Mouse (Mus musculus) ES-Bruce4 (cell line): Measurements from ENCODE around the gene Slc6a5. TPM values are rescaled to one million over a fixed set of nuclear protein-coding genes. Genes with fewer than 3 reads are reported as not detected.

Source experiments
- H3K27ac ChIP-seq: 2 replicates; pipeline ENCODE4 v1.5.1; 2012; ENCODE audit warnings: low read length, inconsistent platforms; ENCODE audit not compliant: insufficient read depth
- H3K27me3 ChIP-seq: 2 replicates; pipeline ENCODE4 v1.6.1; 2012; ENCODE audit warnings: mild to moderate bottlenecking, low read length, inconsistent platforms; ENCODE audit not compliant: control insufficient read depth, poor library complexity, insufficient read depth, severe bottlenecking
- H3K36me3 ChIP-seq: 2 replicates; pipeline ENCODE4 v1.6.1; 2012; ENCODE audit warnings: inconsistent platforms, mild to moderate bottlenecking, low read length, moderate library complexity; ENCODE audit not compliant: control insufficient read depth, poor library complexity, insufficient read depth, severe bottlenecking
- H3K4me1 ChIP-seq: one replicate; pipeline ENCODE4 v1.8.1; 2011; ENCODE audit warnings: low read length; ENCODE audit not compliant: control insufficient read depth, insufficient read depth
- H3K4me3 ChIP-seq: 2 replicates; pipeline ENCODE4 v1.5.1; 2011; ENCODE audit warnings: low read depth, mild to moderate bottlenecking, low read length
- H3K9ac ChIP-seq: 2 replicates; pipeline ENCODE4 v1.6.1; 2012; ENCODE audit warnings: low read depth, mild to moderate bottlenecking, inconsistent platforms; ENCODE audit not compliant: poor library complexity, severe bottlenecking
- H3K9me3 ChIP-seq: replicated peaks from 2 replicates; pipeline ENCODE4 v1.6.1; 2012; ENCODE audit warnings: mild to moderate bottlenecking, low read length, inconsistent platforms; ENCODE audit not compliant: control insufficient read depth, poor library complexity, insufficient read depth, severe bottlenecking
- CTCF ChIP-seq: IDR thresholded peaks from one replicate; pipeline ENCODE4 v1.8.1; 2011; ENCODE audit warnings: low read depth, low read length
- EP300 ChIP-seq: IDR thresholded peaks from 2 replicates; pipeline ENCODE4 v1.6.1; 2011; ENCODE audit warnings: low read depth, low read length; ENCODE audit not compliant: insufficient read depth
- POLR2A ChIP-seq: IDR thresholded peaks from one replicate; pipeline ENCODE4 v1.8.1; 2011; ENCODE audit warnings: low read length; ENCODE audit not compliant: insufficient read depth
- polyA plus RNA-seq: library from polyadenylated mRNA; stranded (reverse); fragments of >200 nt; gene quantifications from 2 replicates; pipeline ENCODE4 v1.2.4, GENCODE M21; 2011; ENCODE audit warnings: low read depth; ENCODE audit not compliant: missing spikeins, insufficient read depth, insufficient read length

Slc6a5 gene
- polyA plus RNA-seq, 1 experiment, result not detected

DNA sequence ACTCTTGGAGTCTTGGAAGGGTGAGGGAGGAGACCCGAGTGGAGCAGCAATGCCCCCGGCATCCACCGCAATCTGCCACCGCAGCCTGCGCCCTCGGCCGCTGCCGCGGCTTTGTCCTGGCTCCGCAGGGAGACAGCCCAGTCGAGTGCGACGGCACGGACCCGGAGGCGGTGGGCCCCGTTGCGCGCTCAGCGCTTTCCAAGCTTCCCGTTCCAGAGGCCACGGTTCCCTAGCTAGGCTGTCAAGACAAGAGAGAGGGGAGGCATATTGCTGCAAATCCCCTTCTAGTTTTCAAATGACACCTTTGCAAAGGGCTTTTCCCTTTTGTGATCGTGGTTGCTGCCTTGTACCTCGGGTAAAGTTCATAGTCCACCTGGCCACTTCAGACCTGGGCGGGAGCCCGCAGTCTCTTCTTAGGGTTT is 945 bp upstream of the Slc6a5 start:
- H3K36me3 ChIP-seq, result no peaks in the 10 kb centered on the region
- H3K9ac ChIP-seq, result no peak overlapping the region
- TF ChIP-seq EP300, result no peak
- TF ChIP-seq POLR2A, result no peak
- no peak for TF ChIP-seq CTCF
- H3K27me3 ChIP-seq, result peaks cover 12% of the 10 kb centered on the region
- no peaks in the 10 kb centered on the region for H3K4me1 ChIP-seq
- peak overlapping the region; percentile 44 for H3K4me3 ChIP-seq
- H3K27ac ChIP-seq, result no peak overlapping the region
- no peaks in the 10 kb centered on the region for H3K9me3 ChIP-seq

- Histone ChIP-seq H3K27ac (no peak overlapping the region), H3K9me3 (no peaks in the 10 kb centered on the region)
These were observed 415 bp downstream of the Slc6a5 start for GRCm38 (mm10) chr7:49910361-49910760.

DNA sequence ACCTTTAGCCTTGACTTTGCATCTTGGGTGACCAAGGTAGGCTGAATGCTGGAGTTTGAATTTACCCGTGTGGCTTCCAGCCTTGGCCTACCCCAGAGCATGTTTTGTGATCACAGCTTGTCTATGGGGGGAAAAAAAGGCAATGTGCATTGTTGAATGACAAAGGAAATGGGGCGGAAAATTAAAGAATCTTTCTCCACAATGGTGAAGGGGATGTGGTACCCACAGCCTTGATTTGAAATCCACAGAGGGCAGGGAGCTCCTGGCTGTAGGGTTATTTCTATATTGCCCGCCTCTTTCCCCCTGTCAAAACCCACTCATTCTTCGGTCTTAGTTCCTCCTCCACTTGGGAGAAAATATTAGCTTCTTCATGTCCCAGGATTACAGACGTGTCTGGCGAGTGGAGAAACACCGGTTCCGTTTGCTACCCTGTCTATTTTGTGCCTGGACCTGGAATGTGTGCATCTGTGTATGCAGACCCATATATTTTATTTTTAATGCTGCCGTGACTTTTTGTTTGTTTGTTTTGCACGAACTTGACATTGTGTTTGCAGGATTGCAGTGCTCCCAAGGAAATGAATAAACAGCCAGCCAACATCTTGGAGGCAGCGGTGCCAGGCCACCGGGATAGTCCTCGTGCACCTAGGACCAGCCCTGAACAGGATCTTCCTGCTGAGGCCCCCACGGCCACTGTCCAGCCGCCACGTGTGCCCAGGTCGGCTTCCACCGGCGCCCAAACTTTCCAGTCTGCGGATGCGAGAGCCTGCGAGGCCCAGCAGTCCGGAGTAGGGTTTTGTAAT is 1.4 kb downstream of the Slc6a5 start:
- Histone ChIP-seq H3K4me1 (no peaks in the 10 kb centered on the region), H3K4me3 (0 out of 2 replicates have a peak overlapping the region, but pooled peaks have one; percentile 47), H3K9me3 (no peaks in the 10 kb centered on the region), H3K36me3 (no peaks in the 10 kb centered on the region), H3K9ac (no peak overlapping the region), H3K27me3 (peaks cover 12% of the 10 kb centered on the region), H3K27ac (no peak overlapping the region)
- no peak for TF ChIP-seq EP300

More at GRCm38 (mm10) chr7:49910361-49910760, 415 bp downstream of the Slc6a5 start:
- peaks cover 12% of the 10 kb centered on the region for H3K27me3 ChIP-seq
- H3K36me3 ChIP-seq, result no peaks in the 10 kb centered on the region
- no peak overlapping the region for H3K9ac ChIP-seq
- no peak overlapping the region for H3K4me3 ChIP-seq
- no peak for TF ChIP-seq CTCF
- no peak for TF ChIP-seq EP300
- no peak for TF ChIP-seq POLR2A
- no peaks in the 10 kb centered on the region for H3K4me1 ChIP-seq

DNA sequence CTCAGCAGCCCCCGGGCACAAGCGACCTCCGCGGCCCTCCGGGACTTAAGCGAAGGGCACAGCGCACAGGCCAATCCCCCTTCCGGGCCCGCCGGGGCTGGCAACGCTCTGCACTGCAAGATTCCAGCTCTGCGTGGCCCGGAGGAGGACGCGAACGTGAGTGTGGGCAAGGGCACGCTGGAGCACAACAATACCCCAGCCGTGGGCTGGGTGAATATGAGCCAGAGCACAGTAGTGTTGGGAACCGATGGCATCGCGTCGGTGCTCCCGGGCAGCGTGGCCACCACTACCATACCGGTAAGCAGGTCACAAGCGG is 2.0 kb downstream of the Slc6a5 start:
- TF ChIP-seq CTCF (no peak), POLR2A (no peak), EP300 (no peak)
- Histone ChIP-seq H3K27ac (no peak overlapping the region), H3K9me3 (no peaks in the 10 kb centered on the region), H3K36me3 (no peaks in the 10 kb centered on the region), H3K4me3 (peak overlapping the region; percentile 47), H3K27me3 (peaks cover 12% of the 10 kb centered on the region), H3K4me1 (no peaks in the 10 kb centered on the region), H3K9ac (no peak overlapping the region)

DNA sequence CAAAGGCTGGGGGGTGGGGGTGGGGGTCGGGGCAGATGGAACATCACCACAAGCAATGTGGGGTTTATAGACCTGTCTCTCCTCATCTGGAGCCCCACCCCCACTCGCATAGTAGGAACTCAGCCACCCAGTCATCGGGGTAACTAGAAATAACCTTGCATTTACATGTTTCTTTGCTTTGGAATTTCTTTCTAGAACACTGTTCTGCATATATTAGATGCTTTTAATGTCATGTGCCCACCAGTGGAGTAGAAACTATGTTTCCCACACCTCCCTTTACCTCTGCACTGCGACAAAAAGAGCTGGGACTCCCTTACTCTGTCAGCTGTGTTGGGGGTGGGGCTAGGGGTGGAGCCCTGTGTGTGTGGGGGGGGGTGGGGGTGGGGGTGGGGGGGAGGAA is 3.2 kb downstream of the Slc6a5 start:
- H3K4me1 ChIP-seq, result no peaks in the 10 kb centered on the region
- peaks cover 12% of the 10 kb centered on the region for H3K27me3 ChIP-seq
- H3K4me3 ChIP-seq, result no peak overlapping the region
- no peaks in the 10 kb centered on the region for H3K36me3 ChIP-seq
- H3K9me3 ChIP-seq, result no peaks in the 10 kb centered on the region
- TF ChIP-seq CTCF (no peak), POLR2A (no peak), EP300 (no peak)
- H3K27ac ChIP-seq, result no peak overlapping the region
- no peak overlapping the region for H3K9ac ChIP-seq

DNA sequence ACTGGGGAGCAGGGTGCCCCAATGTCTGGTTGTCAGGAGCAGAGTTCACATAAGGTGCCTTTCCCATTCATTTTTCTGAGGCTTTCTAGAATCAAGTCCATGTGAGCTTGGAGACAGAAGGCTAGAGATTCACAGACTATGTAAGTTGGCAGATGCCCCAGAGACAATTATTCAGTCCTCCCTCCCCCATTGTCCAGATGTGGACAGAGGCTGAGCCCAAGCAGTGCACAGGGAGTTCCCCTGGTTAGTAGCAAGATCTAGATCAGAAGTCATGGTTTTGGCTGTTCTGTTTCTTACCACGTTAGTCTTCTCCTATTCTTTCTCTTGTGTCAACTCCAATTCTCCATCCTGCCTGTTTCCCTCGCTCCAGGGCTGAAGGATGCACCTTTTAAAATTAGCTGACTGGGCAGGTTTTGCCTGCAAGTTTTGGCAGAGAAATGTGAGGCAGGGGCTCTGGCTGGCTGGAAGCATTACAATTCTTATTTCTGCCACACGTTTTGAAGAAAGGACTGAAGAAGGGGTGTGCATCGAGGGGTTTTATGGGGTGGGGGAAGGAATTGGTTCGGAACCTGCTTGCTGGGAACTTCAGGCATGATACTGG is 3.9 kb downstream of the Slc6a5 start:
- Histone ChIP-seq H3K4me3 (no peak overlapping the region), H3K9ac (no peak overlapping the region), H3K4me1 (no peaks in the 10 kb centered on the region), H3K36me3 (no peaks in the 10 kb centered on the region), H3K27ac (no peak overlapping the region), H3K9me3 (no peaks in the 10 kb centered on the region), H3K27me3 (peaks cover 8% of the 10 kb centered on the region)
- TF ChIP-seq EP300 (no peak), CTCF (no peak), POLR2A (no peak)
